ENCODE assay signal across 21 mouse cellular contexts in the genomic region with DNA sequence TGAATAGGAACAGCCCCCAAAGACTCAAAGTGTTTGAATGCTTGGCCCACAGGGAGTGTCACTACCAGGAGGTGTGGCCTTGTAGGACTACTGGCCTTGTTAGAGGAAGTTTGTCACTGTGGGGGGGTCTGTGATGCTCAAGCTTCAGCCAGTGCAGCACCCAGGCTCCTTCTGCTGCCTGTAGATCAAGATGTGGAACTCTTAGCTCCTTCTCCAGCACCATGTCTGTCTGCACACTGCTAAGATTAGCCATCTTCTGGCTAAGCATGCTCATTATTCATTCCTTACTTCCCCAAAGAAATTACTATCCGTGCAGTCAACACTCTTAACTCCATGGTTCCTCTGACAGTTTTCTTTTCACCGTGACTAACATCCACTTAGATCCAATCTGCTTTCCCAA. TPM values are rescaled to one million over a fixed set of nuclear protein-coding genes. Genes with fewer than 3 reads are reported as not detected.
DNase-seq lines count a peak whose midpoint lies in the region; ATAC-seq and TF ChIP-seq lines count a peak whose summit lies in the region.
"Had no signal": no experiment of that assay in that cellular context is flagged by ENCODE, and none has a peak within 500 bp of the region (broad histone marks: within the 10 kb centered on the region; RNA-seq: fewer than 3 reads in every experiment).

No protein-coding gene starts in this region.

- ATAC-seq in common myeloid progenitor, adult 5-6 weeks (replicated peaks; ENCODE audit: low read depth, poor library complexity, severe bottlenecking): peak; percentile 33; the same call in 1 of the 2 replicates
- peak; percentile 50; the same call in 1 of the 2 replicates for ATAC-seq in neutrophil, adult 5-6 weeks (ENCODE audit: extremely low read depth, insufficient number of reproducible peaks, low FRiP score, poor library complexity, severe bottlenecking)
- ATAC-seq: CD4-positive, CD25-positive, alpha-beta regulatory T cell, adult 4 months; forebrain, embryonic 14.5 days; intestine, embryonic 16.5 days had no signal

- peak overlapping the region; percentile 66 for H3K27ac ChIP-seq in MEL (ENCODE audit: control insufficient read depth, low read depth, low read length)
- H3K27ac ChIP-seq: embryonic facial prominence, embryonic 10.5 days; heart, embryonic 13.5 days; hindbrain, embryonic 15.5 days had no signal

- intact Hi-C loops in left cerebral cortex, postnatal 14 days (cut with DNase I): no loop called here

- no peak overlapping the region for H3K4me3 ChIP-seq in MEL (ENCODE audit: control insufficient read depth in 1 of 2, insufficient read depth in 1 of 2, low read depth in 2 of 2, low read length in 2 of 2)
- H3K4me3 ChIP-seq: embryonic facial prominence, embryonic 10.5 days; heart, embryonic 13.5 days; hindbrain, embryonic 15.5 days had no signal

- H3K9ac ChIP-seq in MEL (ENCODE audit: control insufficient read depth, low read depth, low read length, poor library complexity, severe bottlenecking): no peak overlapping the region; the same call in 1 of the 2 replicates
- H3K9ac ChIP-seq: heart, embryonic 13.5 days; hindbrain, embryonic 15.5 days had no signal

- no peaks in the 10 kb centered on the region for H3K27me3 ChIP-seq in MEL (ENCODE audit: control insufficient read depth in 1 of 2, insufficient read depth in 2 of 2, low read length in 2 of 2)
- H3K27me3 ChIP-seq: heart, embryonic 13.5 days; hindbrain, embryonic 15.5 days had no signal

- H3K9me3 ChIP-seq in MEL (replicated peaks; ENCODE audit: insufficient read depth, low read length): no peaks in the 10 kb centered on the region
- H3K9me3 ChIP-seq: embryonic facial prominence, embryonic 10.5 days; G1E; heart, embryonic 13.5 days; hindbrain, embryonic 15.5 days had no signal

- H3K79me2 ChIP-seq in MEL (ENCODE audit: control insufficient read depth, insufficient read depth, low read length, poor library complexity): no peaks in the 10 kb centered on the region

- TF ChIP-seq RAD21 in MEL (IDR thresholded peaks at IDR 0.05; ENCODE audit: low read depth, low read length): no peak

- peak in 1 of 2 experiments; percentile 76; a peak in 2 of 4 replicates for TF ChIP-seq EP300 in MEL (IDR thresholded peaks at IDR 0.05; ENCODE audit: low read depth in 1 of 2, low read length in 2 of 2)

- peak; percentile 28 to 37 for DNase-seq in spleen, postnatal 36 days (ENCODE audit: low spot score in 2 of 2)
- DNase-seq in spleen, adult 12 weeks (ENCODE audit: low spot score): no peak
- DNase-seq in MEL (ENCODE audit: low read depth, low spot score): peak; percentile 90
- DNase-seq in left cerebral cortex, postnatal 14 days (ENCODE audit: low spot score in 2 of 2): no peak
- no peak for DNase-seq in layer of hippocampus, adult 11-12 months (ENCODE audit: low spot score)
- no peak for DNase-seq in lung, postnatal 25 days (ENCODE audit: low spot score)
- DNase-seq: adrenal gland, adult 8-10 months; cerebellum, adult 11-12 months; cerebellum, adult 9-10 months; cerebellum, postnatal 25 days; gastrocnemius, postnatal 10 days; heart, postnatal 36 days had no signal

- TF ChIP-seq CTCF in MEL (IDR thresholded peaks at IDR 0.05 in 2 of 3, conservative IDR thresholded peaks at IDR 0.05 in 1 of 3; ENCODE audit: control insufficient read depth in 1 of 3, insufficient read depth in 1 of 3, low read depth in 2 of 3, low read length in 3 of 3, poor library complexity in 1 of 3, severe bottlenecking in 1 of 3): no peak

- TF ChIP-seq POLR2A in MEL (IDR thresholded peaks at IDR 0.05; ENCODE audit: control insufficient read depth in 1 of 2, insufficient read depth in 1 of 2, low read depth in 1 of 2, low read length in 2 of 2, poor library complexity in 1 of 2): no peak

- H3K4me1 ChIP-seq in MEL (ENCODE audit: control insufficient read depth in 1 of 2, insufficient read depth in 2 of 2, low read length in 2 of 2): peaks cover 28 to 54% of the 10 kb centered on the region in 2 experiments
- H3K4me1 ChIP-seq: embryonic facial prominence, embryonic 10.5 days; hindbrain, embryonic 15.5 days had no signal

- H3K36me3 ChIP-seq in MEL (ENCODE audit: control insufficient read depth in 1 of 2, insufficient read depth in 2 of 2, low read length in 2 of 2): peaks cover 0 to 57% of the 10 kb centered on the region in 2 experiments; a peak in 2 of 4 replicates
- H3K36me3 ChIP-seq: embryonic facial prominence, embryonic 10.5 days; heart, embryonic 13.5 days; hindbrain, embryonic 15.5 days had no signal

TF ChIP-seq in MEL, 35 proteins besides CTCF, POLR2A, EP300 and RAD21:
- no peak for TF ChIP-seq HCFC1 (IDR thresholded peaks at IDR 0.05; ENCODE audit: low read depth, low read length)
- TF ChIP-seq ZC3H11A (IDR thresholded peaks at IDR 0.05; ENCODE audit: low read depth, low read length): no peak
- TF ChIP-seq NELFE (IDR thresholded peaks at IDR 0.05; ENCODE audit: low read depth, low read length): no peak
- no peak for TF ChIP-seq SMC3 (IDR thresholded peaks at IDR 0.05; ENCODE audit: low read depth, low read length)
- TF ChIP-seq NRF1 (IDR thresholded peaks at IDR 0.05; ENCODE audit: insufficient read depth, low read depth, low read length, poor library complexity, severe bottlenecking): no peak
- TF ChIP-seq USF1 (IDR thresholded peaks at IDR 0.05; ENCODE audit: low read depth, low read length): no peak
- peak; percentile 53 for TF ChIP-seq TBP (IDR thresholded peaks at IDR 0.05; ENCODE audit: low read depth, low read length)
- no peak for TF ChIP-seq ETS1 (IDR thresholded peaks at IDR 0.05; ENCODE audit: low read depth, low read length)
- no peak for TF ChIP-seq MXI1 (IDR thresholded peaks at IDR 0.05; ENCODE audit: low read depth, low read length)
- no peak for TF ChIP-seq ELF1 (IDR thresholded peaks at IDR 0.05; ENCODE audit: low read depth, low read length)
- no peak for TF ChIP-seq TCF12 (IDR thresholded peaks at IDR 0.05; ENCODE audit: low read depth, low read length)
- TF ChIP-seq BHLHE40 (IDR thresholded peaks at IDR 0.05; ENCODE audit: borderline replicate concordance, low read depth, low read length): no peak
- TF ChIP-seq MAFK (IDR thresholded peaks at IDR 0.05; ENCODE audit: borderline replicate concordance, low read depth, low read length): no peak
- no peak for TF ChIP-seq MYB (IDR thresholded peaks at IDR 0.05; ENCODE audit: low read depth, low read length)
- no peak for TF ChIP-seq CHD2 (IDR thresholded peaks at IDR 0.05; ENCODE audit: low read length)
- TF ChIP-seq E2F4 (IDR thresholded peaks at IDR 0.05; ENCODE audit: borderline replicate concordance, low read depth, low read length): no peak
- TF ChIP-seq USF2 (IDR thresholded peaks at IDR 0.05; ENCODE audit: borderline replicate concordance in 1 of 2, insufficient read depth in 1 of 2, low read depth in 1 of 2, low read length in 2 of 2): no peak
- peak; percentile 58; the same call in 1 of the 2 replicates for TF ChIP-seq MYC (IDR thresholded peaks at IDR 0.05; ENCODE audit: low read depth, low read length)
- no peak for TF ChIP-seq ZNF384 (IDR thresholded peaks at IDR 0.05; ENCODE audit: low read depth, low read length)
- TF ChIP-seq MAZ (IDR thresholded peaks at IDR 0.05; ENCODE audit: low read depth, low read length): 0 out of 2 replicates have a peak, but pooled peaks have one; percentile 38
- no peak for TF ChIP-seq GABPA (IDR thresholded peaks at IDR 0.05; ENCODE audit: low read depth, low read length)
- peak; percentile 43; the same call in 1 of the 2 replicates for TF ChIP-seq GATA1 (IDR thresholded peaks at IDR 0.05; ENCODE audit: low read depth, low read length)
- TF ChIP-seq KAT2A (conservative IDR thresholded peaks at IDR 0.05; ENCODE audit: low read depth, low read length): no peak
- peak; percentile 52 for TF ChIP-seq TAL1 (IDR thresholded peaks at IDR 0.05; ENCODE audit: low read length)
- no peak for TF ChIP-seq CHD1 (IDR thresholded peaks at IDR 0.05; ENCODE audit: low read depth, low read length)
- TF ChIP-seq SIN3A (IDR thresholded peaks at IDR 0.05; ENCODE audit: low read length): no peak; the same call in 1 of the 2 replicates
- no peak for TF ChIP-seq POLR2AphosphoS2 (IDR thresholded peaks at IDR 0.05; ENCODE audit: low read length)

RNA-seq across cellular contexts. Expression of a gene that starts 41.7 kb away (rescaled TPM):
- 10.4 and 11.3 TPM in 2 replicates for total RNA-seq in MEL (2012; rRNA removed)
- polyA plus RNA-seq in MEL (2012; ENCODE audit: insufficient read depth in 1 of 2, insufficient read length in 2 of 2, low read depth in 1 of 2, low replicate concordance in 2 of 2, missing spikeins in 1 of 2): 10 to 100 TPM in 1 of 2 experiments, not detected in 1; 15.8 TPM
- 9.4 and 9.9 TPM in 2 replicates for total RNA-seq in common myeloid progenitor, adult 5-6 weeks (2017)
- total RNA-seq in neutrophil, adult 5-6 weeks (2017): 84.1 and 96.7 TPM in 2 replicates
- 10 to 100 TPM; 53.1 to 56.3 TPM for total RNA-seq in left cerebral cortex, postnatal 14 days (2021)

RNA-seq across cellular contexts. Expression of a gene that starts 51.8 kb away (rescaled TPM):
- total RNA-seq in MEL (2012; rRNA removed): 11.8 and 15.0 TPM in 2 replicates
- polyA plus RNA-seq in MEL (2012; ENCODE audit: insufficient read depth in 1 of 2, insufficient read length in 2 of 2, low read depth in 1 of 2, low replicate concordance in 2 of 2, missing spikeins in 1 of 2): 1 to 10 TPM in 1 of 2 experiments, not detected in 1; 8.6 TPM
- 70.8 and 81.6 TPM in 2 replicates for total RNA-seq in common myeloid progenitor, adult 5-6 weeks (2017)
- total RNA-seq in neutrophil, adult 5-6 weeks (2017): 30.1 and 43.8 TPM in 2 replicates
- 10 to 100 TPM; 10.3 to 13.5 TPM for total RNA-seq in left cerebral cortex, postnatal 14 days (2021)
- polyA plus RNA-seq: G1E had no signal

RNA-seq across cellular contexts. Expression of a gene that starts 52.1 kb away (rescaled TPM):
- 113 and 128 TPM in 2 replicates for total RNA-seq in MEL (2012; rRNA removed)
- polyA plus RNA-seq in MEL (2012; ENCODE audit: insufficient read depth in 1 of 2, insufficient read length in 2 of 2, low read depth in 1 of 2, low replicate concordance in 2 of 2, missing spikeins in 1 of 2): 100 to 1,000 TPM in 1 of 2 experiments, not detected in 1; 102 TPM
- 52.9 and 62.5 TPM in 2 replicates for total RNA-seq in common myeloid progenitor, adult 5-6 weeks (2017)
- total RNA-seq in neutrophil, adult 5-6 weeks (2017): 13.5 and 13.6 TPM in 2 replicates
- 10 to 100 TPM; 39.0 to 39.2 TPM for total RNA-seq in left cerebral cortex, postnatal 14 days (2021)

Comparison
In these comparisons a context has a peak if more than half of its experiments do, and no peak if none do; other contexts are left out.
1. DNase-seq: peak in spleen, postnatal 36 days (2 of 2) and MEL (single experiment); none in spleen, adult 12 weeks (single experiment), left cerebral cortex, postnatal 14 days (0 of 2), layer of hippocampus, adult 11-12 months (single experiment) and lung, postnatal 25 days (single experiment).